Mouse (Mus musculus): ENCODE measurements around the gene C1qtnf5.
A peak's percentile ranks its signal among the peaks of the same experiment; 100 is the strongest.
"Not testable (repeated sequence)": the region's sequence is repeated elsewhere in the genome, so short reads cannot be mapped to it uniquely, and the experiment has no call there.

The C1qtnf5 gene

GRCm38 (mm10) chr9:44106182-44106581, 863 bp upstream of the C1qtnf5 start:
- no peak for DNase-seq (ENCODE audit: low spot score)

GRCm38 (mm10) chr9:44106596-44106995, 449 bp upstream of the C1qtnf5 start:
- no peak for DNase-seq (ENCODE audit: low spot score)

GRCm38 (mm10) chr9:44107557-44108179, 623 bp downstream of the C1qtnf5 start:
- no peak for DNase-seq (ENCODE audit: low spot score)

GRCm38 (mm10) chr9:44108269-44109055, 1.4 kb downstream of the C1qtnf5 start:
- DNase-seq (ENCODE audit: low spot score), result no peak

GRCm38 (mm10) chr9:44109360-44110095, 2.5 kb downstream of the C1qtnf5 start:
- peak; percentile 73 for DNase-seq (ENCODE audit: low spot score)

GRCm38 (mm10) chr9:44111909-44112308, 4.9 kb downstream of the C1qtnf5 start:
- not testable (repeated sequence) for DNase-seq (ENCODE audit: low spot score)

- DNase-seq (ENCODE audit: low spot score), result peak; percentile 96
Observed at GRCm38 (mm10) chr9:44113105-44113789, 6.2 kb downstream of the C1qtnf5 start, which contains the start of the genes Gm49380 and Rnf26. Gene Gm49380 (minus strand): TSS chr9:44113500. Gene Rnf26 (minus strand): TSS chr9:44113517.

GRCm38 (mm10) chr9:44114453-44114852, 7.4 kb downstream of the C1qtnf5 start:
- DNase-seq (ENCODE audit: low spot score), result no peak

GRCm38 (mm10) chr9:44115599-44115998, 8.6 kb downstream of the C1qtnf5 start:
- DNase-seq (ENCODE audit: low spot score), result no peak

GRCm38 (mm10) chr9:44116182-44116581, 9.1 kb downstream of the C1qtnf5 start:
- DNase-seq (ENCODE audit: low spot score), result no peak

- DNase-seq (ENCODE audit: low spot score), result no peak
Observed at GRCm38 (mm10) chr9:44119011-44119410, 12.0 kb downstream of the C1qtnf5 start.

GRCm38 (mm10) chr9:44119948-44120465, 13.0 kb downstream of the C1qtnf5 start:
- no peak for DNase-seq (ENCODE audit: low spot score)

GRCm38 (mm10) chr9:44124317-44124716, 17.3 kb downstream of the C1qtnf5 start:
- peak; percentile 24 for DNase-seq (ENCODE audit: low spot score)

- no peak for DNase-seq (ENCODE audit: low spot score)
Observed at GRCm38 (mm10) chr9:44125026-44125425, 18.0 kb downstream of the C1qtnf5 start.

GRCm38 (mm10) chr9:44125546-44126428, 18.7 kb downstream of the C1qtnf5 start:
- DNase-seq (ENCODE audit: low spot score), result peak; percentile 89

GRCm38 (mm10) chr9:44126746-44127145, 19.7 kb downstream of the C1qtnf5 start:
- DNase-seq (ENCODE audit: low spot score), result no peak

GRCm38 (mm10) chr9:44127351-44127801, 20.3 kb downstream of the C1qtnf5 start:
- no peak for DNase-seq (ENCODE audit: low spot score)

- no peak for DNase-seq (ENCODE audit: low spot score)
Observed at GRCm38 (mm10) chr9:44129633-44130032, 22.6 kb downstream of the C1qtnf5 start.

- DNase-seq (ENCODE audit: low spot score), result peak; percentile 32
Observed at GRCm38 (mm10) chr9:44130034-44130433, 23.0 kb downstream of the C1qtnf5 start.

- no peak for DNase-seq (ENCODE audit: low spot score)
Observed at GRCm38 (mm10) chr9:44130581-44131275, 23.7 kb downstream of the C1qtnf5 start.
